Mouse (Mus musculus) liver, embryonic 12.5 days (tissue): Measurements from ENCODE around the gene Rnf17. TPM values are rescaled to one million over a fixed set of nuclear protein-coding genes. Genes with fewer than 3 reads are reported as not detected.

Experiments
- ATAC-seq: fragments of 200-750 bp; cut with Nextera tagmentation; 2 replicates; pipeline ENCODE4 v1.8.0; 2017; ENCODE audit warnings: moderate number of reproducible peaks, mild to moderate bottlenecking, moderate library complexity
- H3K27ac ChIP-seq: fragments of 300-500 bp; sonication (generic); 2 replicates; pipeline ENCODE4 v1.5.1; 2016; ENCODE audit warnings: mild to moderate bottlenecking
- H3K27me3 ChIP-seq: fragments of 300-500 bp; sonication (generic); replicated peaks from 2 replicates; pipeline ENCODE4 v1.6.1; 2016; ENCODE audit warnings: mild to moderate bottlenecking, moderate library complexity
- H3K36me3 ChIP-seq: fragments of 300-500 bp; sonication (generic); 2 replicates; pipeline ENCODE4 v1.6.1; 2016; ENCODE audit warnings: mild to moderate bottlenecking, moderate library complexity
- H3K4me1 ChIP-seq: fragments of 300-500 bp; sonication (generic); 2 replicates; pipeline ENCODE4 v1.6.1; 2016
- H3K4me2 ChIP-seq: fragments of 300-500 bp; sonication (generic); 2 replicates; pipeline ENCODE4 v1.6.1; 2016; ENCODE audit warnings: mild to moderate bottlenecking, moderate library complexity
- H3K4me3 ChIP-seq: fragments of 300-500 bp; sonication (generic); 2 replicates; pipeline ENCODE4 v1.5.1; 2016; ENCODE audit warnings: mild to moderate bottlenecking, moderate library complexity
- H3K9ac ChIP-seq: fragments of 300-500 bp; sonication (generic); 2 replicates; pipeline ENCODE4 v1.6.1; 2016; ENCODE audit warnings: mild to moderate bottlenecking, moderate library complexity
- H3K9me3 ChIP-seq: fragments of 300-500 bp; sonication (generic); replicated peaks from 2 replicates; pipeline ENCODE4 v1.6.1; 2016; ENCODE audit warnings: mild to moderate bottlenecking, moderate library complexity
- WGBS: fragments of 180-500 bp; shearing (Covaris S2); methylation state at CpG from one replicate; pipeline ENCODE4 v1.1.7; 2016; ENCODE audit not compliant: insufficient replicate concordance; 5-methylcytosine and 5-hydroxymethylcytosine counted together
- polyA plus RNA-seq: library from polyadenylated mRNA; unstranded; fragments of >200 nt; fragmentation: Nextera tagmentation; extraction: Ambion mirVana; gene quantifications from 2 replicates; pipeline ENCODE4 v1.2.1, GENCODE M21; 2016

Rnf17 gene
- polyA plus RNA-seq, 1 experiment from 2014 or later = 4.2 TPM

- H3K4me3 ChIP-seq = no peak overlapping the region
- H3K9ac ChIP-seq = no peak overlapping the region
- WGBS = 69% methylated on average over 9 of the region's 9 CpGs
- peaks cover 4% of the 10 kb centered on the region; the same call in 1 of the 2 replicates for H3K27me3 ChIP-seq
- ATAC-seq = no peak
- no peaks in the 10 kb centered on the region for H3K4me1 ChIP-seq
- no peak overlapping the region for H3K4me2 ChIP-seq
- H3K9me3 ChIP-seq = no peaks in the 10 kb centered on the region
- H3K27ac ChIP-seq = no peak overlapping the region
- no peaks in the 10 kb centered on the region for H3K36me3 ChIP-seq
Measured at GRCm38 (mm10) chr14:56379336-56379735, 23.0 kb upstream of the Rnf17 start.

- no peak overlapping the region for H3K4me3 ChIP-seq
- H3K27me3 ChIP-seq = no peaks in the 10 kb centered on the region
- H3K36me3 ChIP-seq = no peaks in the 10 kb centered on the region
- ATAC-seq = no peak
- H3K9ac ChIP-seq = no peak overlapping the region
- H3K9me3 ChIP-seq = no peaks in the 10 kb centered on the region
- 62% methylated on average over 4 of the region's 4 CpGs for WGBS
- H3K27ac ChIP-seq = no peak overlapping the region
- no peaks in the 10 kb centered on the region for H3K4me1 ChIP-seq
- no peak overlapping the region for H3K4me2 ChIP-seq
Measured at GRCm38 (mm10) chr14:56382366-56382765, 20.0 kb upstream of the Rnf17 start.

DNA sequence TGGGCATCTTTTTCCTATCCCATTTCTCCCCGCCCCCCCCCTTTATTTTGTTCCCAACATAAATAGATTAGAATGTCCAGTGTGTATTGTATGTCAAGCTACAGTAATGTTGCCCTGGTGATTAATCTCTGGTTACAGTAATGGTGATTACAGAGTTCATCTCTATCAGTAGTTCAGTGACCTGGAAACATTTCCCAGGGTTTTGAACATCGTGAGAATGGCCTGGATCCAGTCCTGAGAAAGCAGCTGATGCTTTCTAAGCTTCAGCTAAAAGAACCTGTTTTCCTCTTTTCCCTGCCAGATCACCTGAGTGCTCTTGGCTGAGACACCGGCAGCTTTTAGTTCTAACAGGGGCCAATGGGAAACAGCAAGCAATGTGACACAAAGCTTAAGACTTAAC lies 12.1 kb upstream of the Rnf17 start:
- 63% methylated on average over 3 of the region's 3 CpGs for WGBS

DNA sequence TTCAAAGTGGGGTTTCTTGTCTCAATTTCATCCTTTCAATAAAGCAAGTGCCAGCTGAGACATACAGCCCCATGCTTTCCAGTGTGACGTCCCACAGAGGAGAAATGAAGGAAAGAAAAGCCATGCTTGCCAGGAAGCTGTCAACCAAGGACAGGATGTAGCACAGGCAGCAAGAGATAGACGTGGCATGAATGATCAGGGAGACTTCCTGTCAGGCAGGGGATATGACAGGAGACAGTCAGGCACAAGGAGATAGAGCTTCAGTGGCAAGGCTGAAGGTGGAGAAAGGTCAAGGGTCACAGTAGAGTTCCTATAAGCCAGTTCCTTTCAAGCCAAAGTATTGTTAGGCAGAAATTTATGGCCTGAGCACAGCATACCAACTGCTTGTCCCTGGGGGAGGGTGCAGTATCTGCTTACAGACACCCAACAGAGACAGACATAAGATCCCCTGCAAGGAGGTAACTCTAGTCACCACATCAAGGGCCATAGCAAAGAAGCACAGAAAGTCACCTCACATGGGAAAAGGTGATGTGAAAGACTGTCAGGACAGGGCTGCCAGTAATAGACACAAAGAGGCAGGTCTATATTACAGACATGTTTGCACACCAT lies 8.6 kb upstream of the Rnf17 start:
- Histone ChIP-seq H3K27me3 (no peaks in the 10 kb centered on the region), H3K4me3 (no peak overlapping the region), H3K4me1 (0 out of 2 replicates have a peak, but pooled peaks cover 5% of the 10 kb centered on the region), H3K27ac (no peak overlapping the region), H3K9me3 (no peaks in the 10 kb centered on the region), H3K4me2 (no peak overlapping the region), H3K36me3 (no peaks in the 10 kb centered on the region), H3K9ac (no peak overlapping the region)
- WGBS = 12% methylated on average over 2 of the region's 2 CpGs
- ATAC-seq = peak; percentile 49; the same call in 1 of the 2 replicates

More for the DNA sequence above, 12.1 kb upstream of the Rnf17 start:
- H3K4me1 ChIP-seq = 0 out of 2 replicates have a peak, but pooled peaks cover 5% of the 10 kb centered on the region
- H3K27me3 ChIP-seq = no peaks in the 10 kb centered on the region
- H3K36me3 ChIP-seq = no peaks in the 10 kb centered on the region
- no peaks in the 10 kb centered on the region for H3K9me3 ChIP-seq
- no peak overlapping the region for H3K4me3 ChIP-seq
- no peak for ATAC-seq
- H3K27ac ChIP-seq = no peak overlapping the region
- no peak overlapping the region for H3K9ac ChIP-seq
- no peak overlapping the region for H3K4me2 ChIP-seq

DNA sequence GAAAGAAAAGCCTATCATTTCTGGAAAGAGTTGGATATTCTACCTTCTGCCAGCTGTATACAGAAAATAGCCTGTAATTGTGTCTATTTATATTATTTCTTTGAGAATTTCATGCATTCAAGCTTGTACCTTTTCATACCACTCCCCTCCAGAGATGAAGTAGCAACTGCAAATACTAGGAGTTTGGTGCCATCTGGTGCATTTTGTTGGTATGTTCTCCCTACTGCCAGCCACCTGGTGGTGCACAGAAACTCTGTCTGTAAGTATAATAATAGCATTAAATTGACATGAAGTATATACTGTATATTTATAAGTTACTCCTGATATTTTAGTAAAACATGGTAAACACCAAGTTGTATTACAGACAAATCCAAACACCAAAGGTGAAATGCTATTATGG lies 4.4 kb upstream of the Rnf17 start:
- no peak for ATAC-seq
- Histone ChIP-seq H3K36me3 (no peaks in the 10 kb centered on the region), H3K4me2 (no peak overlapping the region), H3K4me3 (no peak overlapping the region), H3K4me1 (peaks cover 5% of the 10 kb centered on the region), H3K27ac (no peak overlapping the region), H3K27me3 (no peaks in the 10 kb centered on the region), H3K9ac (no peak overlapping the region), H3K9me3 (no peaks in the 10 kb centered on the region)

- no peaks in the 10 kb centered on the region for H3K36me3 ChIP-seq
- peak overlapping the region; percentile 61 for H3K4me2 ChIP-seq
- peaks cover 5% of the 10 kb centered on the region for H3K4me1 ChIP-seq
- no peaks in the 10 kb centered on the region for H3K27me3 ChIP-seq
- no peak for ATAC-seq
- H3K4me3 ChIP-seq = peak overlapping the region; percentile 43
- H3K9me3 ChIP-seq = no peaks in the 10 kb centered on the region
- H3K27ac ChIP-seq = no peak overlapping the region
- no peak overlapping the region; the same call in 1 of the 2 replicates for H3K9ac ChIP-seq
- WGBS = 60% methylated on average over 2 of the region's 2 CpGs
Measured at GRCm38 (mm10) chr14:56403072-56403375, 643 bp downstream of the Rnf17 start.

- no peaks in the 10 kb centered on the region for H3K36me3 ChIP-seq
- no peak for ATAC-seq
- no peaks in the 10 kb centered on the region for H3K9me3 ChIP-seq
- WGBS = 43% methylated on average over 2 of the region's 2 CpGs
- H3K27me3 ChIP-seq = no peaks in the 10 kb centered on the region
- no peak overlapping the region for H3K4me2 ChIP-seq
- no peak overlapping the region for H3K27ac ChIP-seq
- no peak overlapping the region for H3K9ac ChIP-seq
- no peak overlapping the region for H3K4me3 ChIP-seq
- H3K4me1 ChIP-seq = peaks cover 5% of the 10 kb centered on the region
Measured at GRCm38 (mm10) chr14:56462090-56462489, 59.7 kb downstream of the Rnf17 start.

GRCm38 (mm10) chr14:56462729-56463128 lies 60.3 kb downstream of the Rnf17 start:
- Histone ChIP-seq H3K9ac (no peak overlapping the region), H3K36me3 (no peaks in the 10 kb centered on the region), H3K4me3 (no peak overlapping the region), H3K9me3 (no peaks in the 10 kb centered on the region), H3K27me3 (no peaks in the 10 kb centered on the region), H3K27ac (no peak overlapping the region), H3K4me1 (peaks cover 5% of the 10 kb centered on the region), H3K4me2 (no peak overlapping the region)
- 48% methylated on average over 1 of the region's 1 CpGs for WGBS
- ATAC-seq = peak; percentile 83

- WGBS = 21% methylated on average over 1 of the region's 1 CpGs
- Histone ChIP-seq H3K36me3 (no peaks in the 10 kb centered on the region), H3K4me1 (no peaks in the 10 kb centered on the region), H3K27ac (no peak overlapping the region), H3K27me3 (no peaks in the 10 kb centered on the region), H3K4me3 (no peak overlapping the region), H3K9me3 (no peaks in the 10 kb centered on the region), H3K4me2 (no peak overlapping the region), H3K9ac (no peak overlapping the region)
- 0 out of 2 replicates have a peak, but pooled peaks have one; percentile 40 for ATAC-seq
Measured at GRCm38 (mm10) chr14:56468145-56468544, 65.8 kb downstream of the Rnf17 start.

GRCm38 (mm10) chr14:56489806-56490205 lies 87.4 kb downstream of the Rnf17 start:
- H3K4me2 ChIP-seq = no peak overlapping the region
- ATAC-seq = no peak
- no peak overlapping the region for H3K4me3 ChIP-seq
- H3K9me3 ChIP-seq = no peaks in the 10 kb centered on the region
- no peak overlapping the region for H3K9ac ChIP-seq
- no peaks in the 10 kb centered on the region for H3K4me1 ChIP-seq
- H3K36me3 ChIP-seq = no peaks in the 10 kb centered on the region
- H3K27ac ChIP-seq = no peak overlapping the region
- no peaks in the 10 kb centered on the region for H3K27me3 ChIP-seq

DNA sequence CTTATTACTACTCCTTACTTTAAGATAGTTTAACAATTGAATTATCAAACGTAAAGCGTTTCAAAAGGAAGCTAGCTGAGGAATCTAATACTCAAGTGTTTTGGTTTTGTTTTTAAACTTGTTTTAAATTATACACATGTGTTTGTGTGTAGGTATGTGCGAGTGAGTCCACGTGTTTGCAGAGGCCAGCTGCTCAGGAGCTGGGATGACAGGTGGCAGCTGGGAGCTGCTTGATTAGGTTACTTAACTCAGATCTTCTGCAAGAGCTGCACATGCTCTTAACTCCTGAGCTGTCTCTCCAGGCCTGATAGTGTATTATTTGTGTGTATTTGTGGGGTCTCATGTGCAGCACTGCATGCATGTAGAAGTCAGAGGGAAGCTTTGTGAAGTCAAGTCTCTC lies 100.0 kb downstream of the Rnf17 start:
- H3K27ac ChIP-seq = no peak overlapping the region
- H3K9ac ChIP-seq = no peak overlapping the region
- H3K27me3 ChIP-seq = no peaks in the 10 kb centered on the region
- no peaks in the 10 kb centered on the region for H3K9me3 ChIP-seq
- no peak overlapping the region for H3K4me3 ChIP-seq
- no peak overlapping the region for H3K4me2 ChIP-seq
- no peaks in the 10 kb centered on the region for H3K36me3 ChIP-seq
- no peak for ATAC-seq
- H3K4me1 ChIP-seq = peaks cover 2% of the 10 kb centered on the region; the same call in 1 of the 2 replicates
- WGBS = 69% methylated on average over 4 of the region's 4 CpGs

GRCm38 (mm10) chr14:56506743-56507142 lies 104.4 kb downstream of the Rnf17 start:
- Histone ChIP-seq H3K4me1 (peaks cover 2% of the 10 kb centered on the region; the same call in 1 of the 2 replicates), H3K4me2 (no peak overlapping the region), H3K27ac (no peak overlapping the region), H3K27me3 (no peaks in the 10 kb centered on the region), H3K4me3 (no peak overlapping the region), H3K9ac (no peak overlapping the region), H3K36me3 (no peaks in the 10 kb centered on the region), H3K9me3 (no peaks in the 10 kb centered on the region)
- 27% methylated on average over 3 of the region's 3 CpGs for WGBS
- ATAC-seq = no peak

DNA sequence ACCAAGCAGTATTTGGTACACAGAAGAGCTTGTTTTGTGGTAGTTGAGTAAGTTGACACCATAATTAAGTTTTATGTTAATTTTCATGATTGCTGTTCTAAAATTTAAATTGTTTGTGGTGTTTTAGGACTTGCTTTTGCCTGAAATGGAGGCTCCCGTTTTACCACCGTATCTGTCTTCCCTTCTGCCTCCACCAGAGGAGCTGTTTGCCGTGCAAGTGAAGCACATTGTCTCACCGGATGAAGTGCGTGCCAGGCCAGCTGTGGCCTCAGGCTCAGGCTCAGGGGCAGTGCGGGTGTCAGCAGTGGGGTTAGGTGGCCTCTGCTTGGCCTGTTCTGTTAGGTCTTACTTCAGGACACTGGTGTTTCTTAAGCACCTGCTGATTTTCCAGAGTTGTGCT lies 109.7 kb downstream of the Rnf17 start:
- Histone ChIP-seq H3K4me3 (no peak overlapping the region), H3K9ac (no peak overlapping the region), H3K4me1 (no peaks in the 10 kb centered on the region), H3K36me3 (no peaks in the 10 kb centered on the region), H3K9me3 (no peaks in the 10 kb centered on the region), H3K27ac (no peak overlapping the region), H3K27me3 (no peaks in the 10 kb centered on the region), H3K4me2 (no peak overlapping the region)
- 48% methylated on average over 6 of the region's 6 CpGs for WGBS
- ATAC-seq = no peak
